Comparison of ENCODE assay signal across 9 mouse cellular contexts in genomic region chr7:34653731-34654440, GRCm38 (mm10). TPM values are rescaled to one million over a fixed set of nuclear protein-coding genes. Genes with fewer than 3 reads are reported as not detected.
A peak's percentile ranks its signal among the peaks of the same experiment; 100 is the strongest.
DNase-seq lines count a peak whose midpoint lies in the region; ATAC-seq lines count a peak whose summit lies in the region.
"Had no signal": no experiment of that assay in that cellular context is flagged by ENCODE, and none has a peak within 500 bp of the region (broad histone marks: within the 10 kb centered on the region; RNA-seq: fewer than 3 reads in every experiment).

No protein-coding gene starts in this region.

- no peaks in the 10 kb centered on the region for H3K9me3 ChIP-seq in embryonic facial prominence, embryonic 13.5 days
- no peaks in the 10 kb centered on the region for H3K9me3 ChIP-seq in hindbrain, embryonic 10.5 days
- H3K9me3 ChIP-seq in liver, embryonic 12.5 days (replicated peaks) = no peaks in the 10 kb centered on the region
- no peaks in the 10 kb centered on the region for H3K9me3 ChIP-seq in neural tube, embryonic 15.5 days (replicated peaks)

- peak; percentile 35 for ATAC-seq in embryonic facial prominence, embryonic 13.5 days (ENCODE audit: insufficient number of reproducible peaks, insufficient read depth, low FRiP score, low TSS enrichment, low read depth)
- peak; percentile 30 for ATAC-seq in liver, embryonic 12.5 days
- peak; percentile 45 for ATAC-seq in neural tube, embryonic 15.5 days (ENCODE audit: low FRiP score)

- peak overlapping the region; percentile 93 for H3K9ac ChIP-seq in embryonic facial prominence, embryonic 13.5 days
- peak overlapping the region; percentile 65 for H3K9ac ChIP-seq in liver, embryonic 12.5 days
- peak overlapping the region; percentile 92 for H3K9ac ChIP-seq in neural tube, embryonic 15.5 days (replicated peaks)

- H3K4me3 ChIP-seq in embryonic facial prominence, embryonic 13.5 days = peak overlapping the region; percentile 82
- H3K4me3 ChIP-seq in hindbrain, embryonic 10.5 days = peak overlapping the region; percentile 93
- peak overlapping the region; percentile 58 for H3K4me3 ChIP-seq in liver, embryonic 12.5 days
- H3K4me3 ChIP-seq in neural tube, embryonic 15.5 days (replicated peaks) = peak overlapping the region; percentile 69

- WGBS in embryonic facial prominence, embryonic 13.5 days = 2% methylated on average over 60 of the region's 64 CpGs
- 1% methylated on average over 51 of the region's 64 CpGs for WGBS in hindbrain, embryonic 10.5 days
- under 1% methylated on average over 48 of the region's 64 CpGs for WGBS in liver, embryonic 12.5 days (ENCODE audit: insufficient replicate concordance)
- WGBS in neural tube, embryonic 15.5 days = under 1% methylated on average over 39 of the region's 64 CpGs

- H3K27me3 ChIP-seq in embryonic facial prominence, embryonic 13.5 days = no peaks in the 10 kb centered on the region
- no peaks in the 10 kb centered on the region for H3K27me3 ChIP-seq in hindbrain, embryonic 10.5 days (ENCODE audit: insufficient read depth, poor library complexity, severe bottlenecking)
- H3K27me3 ChIP-seq in liver, embryonic 12.5 days (replicated peaks) = peaks cover 72% of the 10 kb centered on the region
- no peaks in the 10 kb centered on the region for H3K27me3 ChIP-seq in neural tube, embryonic 15.5 days (replicated peaks)

- H3K36me3 ChIP-seq in embryonic facial prominence, embryonic 13.5 days = peaks cover 11% of the 10 kb centered on the region
- peaks cover 28% of the 10 kb centered on the region for H3K36me3 ChIP-seq in hindbrain, embryonic 10.5 days
- H3K36me3 ChIP-seq in liver, embryonic 12.5 days = peaks cover 3% of the 10 kb centered on the region; the same call in 1 of the 2 replicates
- peaks cover 10% of the 10 kb centered on the region; the same call in 1 of the 2 replicates for H3K36me3 ChIP-seq in neural tube, embryonic 15.5 days
- H3K36me3 ChIP-seq: G1E had no signal

- DNase-seq in kidney, adult 18-20 months = peak; percentile 55
- DNase-seq in kidney, adult 11 months = no peak
- peak; percentile 67 for DNase-seq in NIH3T3 (ENCODE audit: low read depth)
- DNase-seq in hindbrain, embryonic 10.5 days (ENCODE audit: low spot score) = peak; percentile 76
- no peak for DNase-seq in left cerebral cortex, adult 11 months (ENCODE audit: low spot score)

- H3K4me2 ChIP-seq in embryonic facial prominence, embryonic 13.5 days = peak overlapping the region; percentile 86
- H3K4me2 ChIP-seq in liver, embryonic 12.5 days = peak overlapping the region; percentile 68
- peak overlapping the region; percentile 91 for H3K4me2 ChIP-seq in neural tube, embryonic 15.5 days

- peaks cover 37% of the 10 kb centered on the region for H3K4me1 ChIP-seq in embryonic facial prominence, embryonic 13.5 days
- peaks cover 36% of the 10 kb centered on the region for H3K4me1 ChIP-seq in hindbrain, embryonic 10.5 days (replicated peaks)
- H3K4me1 ChIP-seq in liver, embryonic 12.5 days = 0 out of 2 replicates have a peak, but pooled peaks cover 4% of the 10 kb centered on the region
- H3K4me1 ChIP-seq in neural tube, embryonic 15.5 days = peaks cover 50% of the 10 kb centered on the region

- H3K27ac ChIP-seq in embryonic facial prominence, embryonic 13.5 days = peak overlapping the region; percentile 99
- H3K27ac ChIP-seq in hindbrain, embryonic 10.5 days = peak overlapping the region; percentile 100
- H3K27ac ChIP-seq in liver, embryonic 12.5 days = peak overlapping the region; percentile 72
- H3K27ac ChIP-seq in neural tube, embryonic 15.5 days (replicated peaks) = peak overlapping the region; percentile 100

RNA-seq across cellular contexts. Expression of gene Kctd15, which starts 2.6 kb away (rescaled TPM):
- 52.9 and 59.2 TPM in 2 replicates for polyA plus RNA-seq in embryonic facial prominence, embryonic 13.5 days (2015; fragmentation: Nextera tagmentation; extraction: Ambion mirVana)
- polyA plus RNA-seq in hindbrain, embryonic 10.5 days (2016; fragmentation: Nextera tagmentation; extraction: Ambion mirVana) = 43.3 and 45.0 TPM in 2 replicates
- 2.2 and 2.7 TPM in 2 replicates for polyA plus RNA-seq in liver, embryonic 12.5 days (2016; fragmentation: Nextera tagmentation; extraction: Ambion mirVana)
- polyA plus RNA-seq in neural tube, embryonic 15.5 days (2015; fragmentation: Nextera tagmentation; extraction: Ambion mirVana) = 26.0 and 26.9 TPM in 2 replicates
- polyA plus RNA-seq: G1E had no signal

Comparison
In these comparisons a context has a peak if more than half of its experiments do, and no peak if none do; other contexts are left out.
1. DNase-seq: peak in kidney, adult 18-20 months (single experiment), NIH3T3 (single experiment) and hindbrain, embryonic 10.5 days (single experiment); none in kidney, adult 11 months (single experiment) and left cerebral cortex, adult 11 months (single experiment).
2. Peak in every context shown above with its lines, with median percentiles within 50 percentile points of each other: ATAC-seq, H3K27ac ChIP-seq, H3K4me2 ChIP-seq, H3K4me3 ChIP-seq and H3K9ac ChIP-seq.